Mouse (Mus musculus): ENCODE measurements around the gene 1700021F07Rik.

DNA sequence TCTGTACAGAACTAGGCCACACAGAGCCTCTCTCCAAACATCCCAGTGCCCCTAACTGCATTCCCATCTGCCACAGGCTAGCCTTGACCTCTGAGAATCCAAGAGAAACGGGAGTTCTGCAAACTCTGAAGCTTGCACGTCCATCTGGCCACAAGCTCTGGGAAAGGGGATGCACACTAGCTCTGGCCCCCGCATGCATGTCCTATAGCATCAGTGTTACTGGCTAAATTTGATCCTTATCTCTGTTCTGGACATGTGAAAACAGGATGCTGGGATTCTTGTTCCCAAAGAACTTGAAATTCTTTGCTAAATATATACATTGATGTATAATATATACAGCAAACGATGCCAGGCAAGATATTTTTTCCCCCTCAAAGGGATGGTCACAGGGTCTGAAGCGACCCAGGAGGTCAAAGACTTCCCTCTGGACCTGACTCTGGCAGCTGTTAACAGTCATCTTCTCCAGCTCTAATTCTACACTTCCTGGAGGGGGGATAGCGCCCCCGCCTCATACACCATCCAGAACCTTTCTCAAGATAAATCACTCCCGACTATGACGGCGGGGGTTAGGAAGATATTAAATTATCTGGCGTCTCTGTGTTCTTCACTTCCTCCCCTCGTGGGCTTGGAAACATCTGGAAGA lies 36.5 kb downstream of the 1700021F07Rik start:
- no peak for TF ChIP-seq CTCF (IDR thresholded peaks at IDR 0.05; ENCODE audit: control insufficient read depth, insufficient read depth, insufficient read length)
- no peak for TF ChIP-seq USF1 (IDR thresholded peaks at IDR 0.05; ENCODE audit: low read depth)
